Mouse (Mus musculus) embryonic facial prominence, embryonic 15.5 days (tissue): Measurements from ENCODE around the gene Sinhcaf. TPM values are rescaled to one million over a fixed set of nuclear protein-coding genes. Genes with fewer than 3 reads are reported as not detected.

Experiments used
- polyA plus RNA-seq: library from polyadenylated mRNA; unstranded; fragments of >200 nt; fragmentation: Nextera tagmentation; extraction: Ambion mirVana; gene quantifications from 2 replicates; pipeline ENCODE4 v1.2.1, GENCODE M21; 2015

Sinhcaf gene
- polyA plus RNA-seq, 1 experiment from 2014 or later: 76.4 TPM

Other genes starting within 250 kb of the Sinhcaf start
- gene Ipo8, start 115.0 kb downstream of the Sinhcaf start, polyA plus RNA-seq: 19.0 and 20.4 TPM in 2 replicates
- gene Caprin2, start 50.2 kb downstream of the Sinhcaf start, polyA plus RNA-seq: 12.3 TPM in 2 replicates
- gene Dennd5b, start 155.2 kb upstream of the Sinhcaf start, polyA plus RNA-seq: 5.5 and 5.6 TPM in 2 replicates
- not detected in 2 replicates for gene Gm10203, start 183.7 kb upstream of the Sinhcaf start, polyA plus RNA-seq
- gene Etfbkmt, start 193.4 kb upstream of the Sinhcaf start, polyA plus RNA-seq: 13.0 and 15.4 TPM in 2 replicates
- 27.4 and 29.7 TPM in 2 replicates for gene Amn1, start 242.2 kb upstream of the Sinhcaf start, polyA plus RNA-seq